Mouse (Mus musculus) monocyte, adult 5-6 weeks (primary cell): ENCODE data around the gene Artn. TPM values are rescaled to one million over a fixed set of nuclear protein-coding genes. Genes with fewer than 3 reads are reported as not detected.

Experiments
- ATAC-seq: fragments of 153-309, 156-312 bp; replicated peaks from 2 replicates; pipeline ENCODE4 v1.8.0; 2017; ENCODE audit warnings: mild to moderate bottlenecking; ENCODE audit not compliant: low TSS enrichment, insufficient number of reproducible peaks, severe bottlenecking, poor library complexity, low FRiP score
- total RNA-seq: library from RNA; stranded (forward); fragments of 200-1000, 200-491, 200-594 nt; gene quantifications from 3 replicates; pipeline ENCODE4 v1.2.3, GENCODE M21; 2017

The Artn gene
- total RNA-seq, 1 experiment from 2014 or later: not detected

DNA sequence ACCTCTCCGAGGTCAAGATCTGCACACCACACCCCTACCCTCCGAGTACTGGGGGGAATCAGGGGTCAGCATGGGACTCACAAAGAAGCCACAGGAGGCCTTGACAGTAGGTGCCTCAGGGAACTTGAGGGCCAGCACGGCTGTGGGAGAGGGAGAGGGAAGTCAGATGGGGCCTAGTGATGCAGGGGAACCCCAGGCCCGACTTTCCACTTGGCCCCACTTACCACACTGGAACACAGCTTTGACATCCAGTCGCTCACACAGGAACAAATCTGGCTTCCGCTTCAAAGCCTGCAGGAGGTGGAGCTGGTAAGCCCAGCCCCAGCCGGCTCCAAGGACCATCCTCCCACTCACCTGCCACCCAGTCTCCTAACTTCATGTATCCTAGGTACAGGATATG lies 34.2 kb downstream of the Artn start:
- no peak for ATAC-seq

DNA sequence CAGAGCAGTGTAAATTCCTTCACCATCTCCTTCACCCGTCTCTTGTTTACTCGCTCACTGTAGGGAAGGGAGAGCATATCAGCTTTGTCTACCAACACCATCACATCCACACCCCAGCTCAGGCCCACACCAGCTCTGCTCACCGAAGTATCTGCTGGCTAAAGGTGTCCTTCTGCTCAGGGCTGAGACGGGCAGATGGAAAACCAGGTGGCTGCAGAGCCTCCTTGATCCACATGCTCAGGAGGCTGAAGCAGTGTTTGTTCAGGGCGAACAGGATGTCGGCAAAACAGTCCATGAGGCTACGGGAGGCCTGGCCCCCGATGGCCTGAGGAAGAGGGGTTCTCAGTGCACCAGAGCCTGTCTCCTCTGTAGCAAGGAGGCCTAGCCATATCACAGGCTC lies 35.0 kb downstream of the Artn start:
- ATAC-seq: no peak

DNA sequence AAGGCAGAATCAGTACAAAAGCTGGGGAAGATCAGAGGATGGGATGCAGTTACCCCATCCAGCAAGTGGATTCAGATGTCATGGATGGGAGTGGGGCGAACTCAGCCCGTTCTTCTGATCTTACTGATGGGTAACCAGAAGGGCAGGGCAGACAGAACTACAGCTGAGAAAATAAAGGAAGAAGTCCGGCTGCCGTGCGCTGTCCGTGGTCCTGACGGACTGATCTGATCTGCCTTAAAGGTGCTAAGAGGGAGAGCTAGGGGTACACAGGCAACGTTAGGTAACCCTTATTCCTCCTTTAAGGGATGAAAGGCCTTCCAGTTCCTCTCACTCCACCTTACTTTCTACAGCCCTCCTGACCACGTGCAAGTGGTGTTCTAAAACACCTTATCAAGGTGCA lies 36.2 kb downstream of the Artn start:
- no peak for ATAC-seq

DNA sequence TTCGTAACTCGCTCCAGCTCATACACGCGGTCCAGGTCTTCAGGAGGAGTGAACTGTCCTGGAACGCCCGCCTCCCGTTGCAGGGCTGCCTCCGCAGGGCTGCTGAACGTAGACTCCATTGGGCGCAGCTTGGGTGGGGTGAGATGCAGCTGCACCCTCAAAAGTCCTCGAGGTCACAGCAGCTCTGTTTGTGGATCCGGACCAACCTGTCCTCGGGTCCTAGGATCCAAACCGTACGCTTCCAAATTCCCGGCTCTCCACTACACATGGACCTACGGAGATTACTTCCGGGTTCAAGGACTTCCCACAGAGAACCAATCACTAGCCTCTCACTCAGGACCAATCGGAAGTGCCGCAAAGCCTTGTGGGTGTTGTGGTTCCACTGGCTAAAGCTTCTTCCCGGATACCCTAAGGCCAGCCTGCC lies 37.8 kb downstream of the Artn start, which contains the start of gene Dph2:
Dph2 (minus strand) TSS at position 295 of the 424 bp plus-strand sequence.
- ATAC-seq: peak; percentile 90

DNA sequence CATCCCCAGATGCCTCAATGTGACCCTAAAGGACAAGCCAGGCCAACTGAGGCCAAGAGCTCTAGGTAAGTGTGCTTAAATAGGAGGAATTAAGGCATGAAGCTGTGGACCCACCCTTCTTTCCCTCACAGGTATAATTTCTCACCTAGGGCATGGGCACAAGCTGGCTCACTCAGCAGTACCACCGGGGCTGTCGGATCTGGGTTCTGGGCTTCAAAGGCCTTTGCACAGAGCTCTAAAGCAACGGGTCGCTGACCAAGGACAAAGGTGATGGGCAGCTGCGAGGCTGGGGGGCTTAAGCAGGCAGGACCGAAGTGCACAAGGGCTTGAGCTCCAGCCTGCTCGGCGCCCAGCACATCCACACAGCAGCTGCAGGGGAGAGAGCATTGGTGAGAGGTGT lies 38.8 kb downstream of the Artn start:
- ATAC-seq: no peak

DNA sequence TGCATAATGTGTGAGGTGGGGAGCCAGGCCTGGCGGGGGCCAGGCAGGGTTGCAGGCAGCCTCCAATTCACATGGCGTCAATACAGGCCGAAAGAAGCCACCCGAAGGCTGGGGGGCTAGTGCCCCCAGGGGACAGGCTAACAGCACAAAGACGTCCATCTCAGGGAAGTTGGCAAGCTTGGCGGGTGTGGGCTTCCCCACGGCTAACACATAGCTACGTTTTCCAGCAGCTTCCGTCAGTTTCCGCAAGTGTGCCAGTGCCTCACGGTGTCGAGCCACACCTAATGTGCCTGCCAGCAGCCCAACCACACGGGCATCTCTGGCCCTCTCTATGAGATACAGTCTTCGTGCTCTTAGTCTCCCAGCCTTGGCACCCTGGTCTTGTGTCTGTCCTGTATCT lies 39.5 kb downstream of the Artn start:
- no peak for ATAC-seq

DNA sequence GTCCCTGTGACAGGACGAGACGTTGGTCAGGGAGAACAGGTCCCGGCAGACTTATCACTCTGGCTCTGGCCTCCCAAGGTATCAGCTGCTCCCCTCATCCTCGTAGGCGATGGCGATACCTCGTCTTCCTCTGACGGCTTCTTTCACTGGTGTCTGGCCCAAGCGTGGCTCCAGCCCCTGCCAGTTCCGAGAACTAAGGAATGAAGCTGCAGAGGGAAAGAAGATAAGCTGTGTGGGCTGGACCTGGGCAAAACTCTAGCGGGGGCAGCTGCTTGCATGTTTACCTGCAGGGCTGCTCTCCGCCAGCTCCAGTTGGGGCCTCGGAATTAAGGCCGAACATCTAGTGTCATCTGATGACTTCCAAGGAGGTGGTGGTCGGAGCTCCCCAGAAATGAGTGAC lies 40.1 kb downstream of the Artn start:
- no peak for ATAC-seq

DNA sequence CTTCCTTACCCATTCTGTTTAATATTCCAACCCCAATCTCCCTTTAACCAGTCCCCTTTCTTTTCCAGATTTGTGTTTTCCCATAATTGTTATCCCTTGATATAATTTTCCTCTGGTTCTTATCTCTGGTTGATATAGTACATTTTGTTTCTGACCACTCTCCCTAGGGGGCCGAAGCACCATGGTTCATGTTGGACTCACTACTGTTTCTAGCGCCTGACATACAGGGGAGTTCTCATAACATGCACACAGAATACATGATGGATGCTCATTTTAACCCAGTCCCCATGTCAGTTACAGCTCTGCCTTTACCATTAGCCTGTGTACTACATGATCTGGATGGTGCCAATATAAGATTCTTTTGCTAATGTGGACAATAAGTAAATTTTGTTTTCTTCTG lies 41.6 kb downstream of the Artn start:
- no peak for ATAC-seq

DNA sequence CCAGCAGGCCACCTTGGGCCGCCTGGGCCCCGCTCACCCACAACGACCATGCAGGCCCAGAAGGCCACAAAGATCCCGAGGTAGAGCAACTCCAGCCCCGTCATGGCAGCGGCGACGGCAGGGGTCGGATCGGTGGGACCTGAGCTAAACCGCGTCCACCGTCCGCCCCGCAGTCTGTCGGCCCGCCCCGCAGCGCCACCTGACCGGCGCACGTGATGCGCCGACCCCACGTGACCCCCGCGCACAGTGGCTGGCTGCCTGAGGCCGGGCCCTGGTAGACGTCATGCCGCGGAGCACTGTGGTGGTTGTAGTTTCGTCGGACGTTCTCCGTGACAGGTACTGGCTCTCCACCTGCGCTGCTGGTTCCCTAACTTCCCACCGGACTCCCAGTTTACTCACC lies 42.4 kb downstream of the Artn start, which contains the start of gene Atp6v0b:
Atp6v0b (minus strand) TSS at position 201 of the 400 bp plus-strand sequence.
- ATAC-seq: peak; percentile 65

DNA sequence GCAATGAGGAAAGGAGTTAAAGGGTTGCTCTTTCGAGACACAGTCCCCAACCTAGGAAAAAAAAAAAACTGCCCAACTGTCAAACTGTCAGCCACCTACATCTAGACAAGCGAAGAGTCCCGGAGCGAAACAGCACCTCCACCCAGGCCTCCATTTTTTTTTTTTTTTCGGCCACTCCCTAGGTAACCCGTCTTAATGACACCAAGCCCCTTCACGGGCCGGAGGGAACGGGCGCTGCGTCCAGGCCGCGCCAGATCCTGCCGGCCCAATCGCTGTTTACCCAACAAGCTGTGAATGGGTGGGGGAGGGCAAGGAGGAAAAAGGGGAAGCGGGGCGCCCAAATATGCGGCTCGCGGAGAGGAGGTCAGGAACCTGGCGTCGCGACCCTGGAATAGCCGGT lies 42.9 kb downstream of the Artn start:
- peak; percentile 32 for ATAC-seq

DNA sequence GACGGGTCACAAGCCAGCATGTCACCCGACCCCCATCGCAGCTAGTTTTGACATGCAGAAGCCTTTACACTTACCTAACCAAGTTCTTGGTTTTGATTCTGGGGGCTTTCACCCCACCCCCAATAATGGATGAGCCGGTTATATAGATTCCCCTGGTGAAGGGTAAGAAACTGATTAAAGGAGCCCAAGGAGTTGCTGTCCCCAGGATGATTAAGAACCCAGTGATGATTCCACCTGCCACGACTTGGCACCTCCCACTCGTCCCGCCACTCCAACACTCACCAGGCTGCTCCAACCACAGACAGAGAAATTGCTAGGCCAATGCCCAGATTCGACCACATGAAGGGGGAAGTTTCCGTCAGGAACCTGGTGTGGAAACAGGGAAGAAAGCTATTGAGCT lies 43.6 kb downstream of the Artn start:
- no peak for ATAC-seq

DNA sequence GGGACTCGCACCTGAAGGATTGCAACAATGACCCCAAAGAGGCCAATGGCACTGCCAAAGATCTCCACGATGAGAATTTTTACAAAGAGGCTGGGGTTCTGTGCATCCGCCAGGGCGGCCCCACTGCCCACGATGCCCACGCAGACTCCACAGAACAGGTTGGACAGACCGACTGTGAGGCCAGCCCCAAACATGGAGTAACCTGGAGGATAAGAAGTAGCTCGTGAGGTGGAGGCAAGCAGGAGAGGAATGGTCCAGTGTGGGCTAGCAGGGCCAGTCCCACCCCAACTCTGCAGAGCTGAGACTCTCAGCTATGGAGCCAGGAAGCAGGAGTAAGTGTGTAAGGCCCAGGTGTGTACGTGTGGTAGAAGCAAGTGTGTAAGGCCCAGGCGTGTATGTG lies 44.5 kb downstream of the Artn start:
- ATAC-seq: no peak

DNA sequence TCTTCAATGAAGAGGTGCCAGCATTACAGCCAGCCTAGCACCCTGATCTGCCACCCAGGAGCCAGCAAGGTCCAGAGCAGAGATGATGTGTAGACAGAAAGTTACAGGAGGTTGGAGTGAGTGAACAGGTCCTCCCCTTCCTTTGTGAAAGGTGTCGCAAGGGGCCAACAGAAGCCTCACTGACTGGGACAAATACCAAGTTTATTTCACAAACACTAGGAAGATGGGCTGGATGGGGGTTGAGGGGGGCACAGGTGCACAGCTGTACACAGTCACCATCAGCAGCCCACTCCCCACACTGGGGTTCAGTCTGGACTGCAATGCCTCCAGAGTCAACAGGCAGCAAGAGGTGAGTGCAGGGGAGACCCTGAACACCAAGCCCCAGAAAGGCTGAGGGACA lies 45.4 kb downstream of the Artn start:
- ATAC-seq: no peak

DNA sequence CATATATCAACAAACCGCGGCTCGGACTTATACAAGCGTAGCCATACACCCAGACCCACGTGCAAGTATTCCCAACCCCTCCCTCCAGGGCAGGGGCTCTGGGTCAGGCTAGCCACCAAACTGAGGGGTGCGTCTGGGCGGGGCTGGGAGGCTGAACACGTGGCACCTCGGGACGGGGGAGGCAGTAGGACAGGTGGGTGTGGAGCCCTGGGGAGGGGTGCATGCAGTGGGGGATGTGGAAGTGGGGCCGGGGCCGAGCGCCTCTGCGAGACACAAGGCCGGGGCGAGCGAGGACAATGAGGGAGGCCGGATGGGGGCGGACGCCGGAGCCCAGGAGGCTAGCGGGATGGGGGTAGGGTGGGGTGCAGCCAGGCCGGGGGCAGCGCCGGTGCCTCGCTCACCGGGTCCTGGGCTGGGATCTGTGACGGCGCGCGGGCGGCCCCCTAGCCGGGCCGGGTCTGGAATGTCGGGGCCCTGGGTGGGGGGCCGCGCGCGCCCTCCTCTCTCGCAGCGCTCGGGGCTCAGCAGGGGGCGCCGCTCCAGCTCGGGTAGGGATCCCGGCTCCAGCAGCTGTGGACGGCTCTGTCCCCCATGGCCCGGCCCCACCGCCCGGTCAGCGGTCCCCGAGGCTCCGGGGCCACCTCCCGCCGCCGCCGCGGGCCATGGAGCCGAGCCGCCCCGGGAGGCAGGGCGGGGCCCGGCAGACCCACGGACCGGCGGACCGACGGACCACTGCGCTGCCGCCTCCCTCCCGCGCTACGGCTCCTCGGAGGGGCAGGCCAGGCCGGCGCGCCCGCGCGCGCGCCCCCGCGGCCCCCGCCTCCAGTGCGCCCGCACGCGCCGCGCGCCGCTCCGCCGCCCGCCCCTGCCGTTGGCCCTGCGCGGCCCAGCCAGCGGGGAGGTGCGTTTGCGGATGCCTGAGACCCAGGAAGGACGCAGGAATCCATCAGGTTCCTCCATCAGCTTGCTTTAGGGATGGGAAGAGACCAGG lies 46.6 kb downstream of the Artn start, which contains the start of gene B4galt2:
B4galt2 (minus strand) TSS at position 787 of the 991 bp plus-strand sequence.
- ATAC-seq: no peak

DNA sequence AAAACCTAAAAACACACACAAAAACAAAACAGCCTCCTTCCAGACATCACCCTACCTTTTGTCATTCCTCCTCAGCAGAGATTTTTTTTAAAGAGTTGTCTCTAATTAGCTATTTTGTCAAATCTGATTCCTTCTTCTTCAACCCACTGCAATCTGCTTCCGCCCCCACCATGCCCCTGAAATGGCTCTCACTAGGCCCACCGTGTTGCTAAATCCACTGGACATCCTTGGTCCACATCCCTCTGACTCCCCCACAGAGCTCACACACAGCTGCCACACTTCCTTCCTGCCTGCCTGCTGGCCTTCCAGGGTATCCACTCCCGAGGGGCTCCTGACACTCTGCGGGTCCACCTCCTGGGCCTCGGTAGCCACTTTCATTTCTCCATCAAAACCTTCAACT lies 50.9 kb downstream of the Artn start:
- ATAC-seq: no peak

DNA sequence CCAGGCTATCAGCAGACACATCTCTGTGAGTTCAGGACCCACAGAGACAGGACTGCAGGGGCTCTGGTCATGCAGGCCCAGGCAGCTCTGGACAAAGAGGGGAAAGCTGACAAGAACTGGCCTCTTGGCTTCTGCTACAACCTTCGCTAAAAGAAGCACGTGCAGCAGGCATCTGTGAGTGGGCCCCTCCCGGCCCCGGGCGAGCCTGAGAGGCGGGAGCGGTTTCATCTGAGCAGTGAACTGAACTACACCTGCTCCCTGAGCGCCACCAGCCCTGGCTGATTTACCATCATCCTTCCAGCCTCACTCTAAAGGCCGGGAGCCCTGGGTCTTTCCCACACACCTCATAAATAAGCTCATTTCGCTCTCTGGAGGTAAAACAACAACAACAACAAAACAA lies 51.3 kb downstream of the Artn start:
- ATAC-seq: no peak

Other genes starting within 250 kb of the Artn start
- 18.1 to 30.9 TPM (median 23.9 TPM) in 3 replicates for gene Dmap1, start 247.5 kb downstream of the Artn start, total RNA-seq
- gene Gm12845, start 205.4 kb downstream of the Artn start, total RNA-seq: not detected in 3 replicates
- not detected in 3 replicates for gene Klf17, start 164.1 kb downstream of the Artn start, total RNA-seq
- 1.8 to 2.8 TPM in 2 of 3 replicates, not detected in the other for gene Slc6a9, start 95.3 kb downstream of the Artn start, total RNA-seq
- gene Ccdc24, start 57.2 kb downstream of the Artn start, total RNA-seq: not detected in 3 replicates
- gene B4galt2, start 46.3 kb downstream of the Artn start, total RNA-seq: not detected in 3 replicates
- gene Atp6v0b, start 42.4 kb downstream of the Artn start, total RNA-seq: 121 to 188 TPM (median 178 TPM) in 3 replicates
- 2.1 to 15.0 TPM (median 4.2 TPM) in 3 replicates for gene Dph2, start 37.7 kb downstream of the Artn start, total RNA-seq
- gene Ipo13, start 14.8 kb downstream of the Artn start, total RNA-seq: 4.4 to 15.6 TPM (median 7.5 TPM) in 3 replicates
- gene St3gal3, start 205.2 kb upstream of the Artn start, total RNA-seq: 2.3 to 4.7 TPM (median 3.3 TPM) in 3 replicates